Mouse (Mus musculus) spleen, adult 12 weeks (tissue): ENCODE measurements around the gene Sema3d.

Source experiments
- DNase-seq: peaks from one replicate; pipeline ENCODE4 v3.0.0; 2022; ENCODE audit warnings: low spot score

The Sema3d gene

GRCm38 (mm10) chr5:12634227-12634980, 251.2 kb downstream of the Sema3d start:
- DNase-seq: no peak

- DNase-seq: no peak
Observed at GRCm38 (mm10) chr5:12637763-12638468, 254.7 kb downstream of the Sema3d start.
